Mouse (Mus musculus) midbrain, embryonic 14.5 days (tissue): ENCODE data around the gene Sucnr1. TPM values are rescaled to one million over a fixed set of nuclear protein-coding genes. Genes with fewer than 3 reads are reported as not detected.
"Not testable (repeated sequence)": the region's sequence is repeated elsewhere in the genome, so short reads cannot be mapped to it uniquely, and the experiment has no call there.

Source experiments
- ATAC-seq: fragments of 200-750 bp; cut with Nextera tagmentation; 2 replicates; pipeline ENCODE4 v1.8.0; 2017; ENCODE audit warnings: moderate number of reproducible peaks, moderate library complexity; ENCODE audit not compliant: low FRiP score, low TSS enrichment
- DNase-seq: peaks from one replicate; pipeline ENCODE4 v3.0.0-alpha.2; 2015
- H3K27ac ChIP-seq: fragments of 300-500 bp; sonication (generic); replicated peaks from 2 replicates; pipeline ENCODE4 v1.5.1; 2014; ENCODE audit warnings: mild to moderate bottlenecking, low read depth, low read length, moderate library complexity
- H3K27me3 ChIP-seq: fragments of 300-500 bp; sonication (generic); 2 replicates; pipeline ENCODE4 v1.6.1; 2014; ENCODE audit warnings: low read length, control low read depth, mixed read lengths; ENCODE audit not compliant: control insufficient read depth, insufficient read depth
- H3K36me3 ChIP-seq: fragments of 300-500 bp; sonication (generic); 2 replicates; pipeline ENCODE4 v1.6.1; 2014; ENCODE audit warnings: low read length, control low read depth; ENCODE audit not compliant: control insufficient read depth, insufficient read depth
- H3K4me1 ChIP-seq: fragments of 300-500 bp; sonication (generic); 2 replicates; pipeline ENCODE4 v1.6.1; 2014; ENCODE audit warnings: mild to moderate bottlenecking, antibody characterized with exemption, low read length, control low read depth; ENCODE audit not compliant: control insufficient read depth, insufficient read depth
- H3K4me2 ChIP-seq: fragments of 300-500 bp; sonication (generic); 2 replicates; pipeline ENCODE4 v1.6.1; 2014; ENCODE audit warnings: mild to moderate bottlenecking, low read length, moderate library complexity
- H3K4me3 ChIP-seq: fragments of 300-500 bp; sonication (generic); replicated peaks from 2 replicates; pipeline ENCODE4 v1.5.1; 2014; ENCODE audit warnings: low read depth, low read length
- H3K9ac ChIP-seq: fragments of 300-500 bp; sonication (generic); replicated peaks from 2 replicates; pipeline ENCODE4 v1.6.1; 2014; ENCODE audit warnings: mild to moderate bottlenecking, low read length, moderate library complexity
- H3K9me3 ChIP-seq: fragments of 300-500 bp; sonication (generic); 2 replicates; pipeline ENCODE4 v1.6.1; 2016; ENCODE audit warnings: low read length, control low read depth, mixed read lengths; ENCODE audit not compliant: control insufficient read depth
- WGBS: fragments of 180-500 bp; shearing (Covaris S2); extraction: QIAGEN DNeasy Blood & Tissue Kit; methylation state at CpG from one replicate; pipeline ENCODE4 v1.1.7; 2014; 5-methylcytosine and 5-hydroxymethylcytosine counted together
- polyA plus RNA-seq: library from polyadenylated mRNA; unstranded; fragments of >200 nt; fragmentation: Nextera tagmentation; extraction: Ambion mirVana; gene quantifications from 2 replicates; pipeline ENCODE4 v1.2.1, GENCODE M21; 2014

Sucnr1 gene
- polyA plus RNA-seq, 1 experiment from 2014 or later = not detected

DNA sequence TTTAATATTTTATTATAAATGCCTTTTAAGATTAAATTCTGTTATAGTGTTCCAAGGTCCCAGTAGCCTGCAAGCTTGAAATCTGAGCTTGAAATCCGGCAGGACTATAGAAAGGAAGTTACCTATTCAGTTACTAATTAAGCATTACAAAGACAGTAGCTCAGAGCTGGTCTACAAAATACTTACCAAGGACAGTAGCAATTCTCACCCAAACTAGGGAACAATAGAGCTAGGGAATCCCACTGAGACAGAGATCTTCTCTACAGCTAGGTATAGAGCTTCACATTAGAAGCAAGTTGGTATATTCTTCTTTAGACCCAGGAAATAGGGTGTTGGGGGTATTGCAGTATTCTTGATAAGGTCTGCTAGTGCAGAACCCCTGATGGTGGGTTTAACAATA lies 24.8 kb downstream of the Sucnr1 start:
- not testable (repeated sequence) for ATAC-seq, H3K36me3 ChIP-seq, H3K4me1 ChIP-seq, H3K9me3 ChIP-seq, H3K27ac ChIP-seq, H3K9ac ChIP-seq, H3K27me3 ChIP-seq, H3K4me3 ChIP-seq, DNase-seq, H3K4me2 ChIP-seq
- 56% methylated on average over 1 of the region's 1 CpGs for WGBS

DNA sequence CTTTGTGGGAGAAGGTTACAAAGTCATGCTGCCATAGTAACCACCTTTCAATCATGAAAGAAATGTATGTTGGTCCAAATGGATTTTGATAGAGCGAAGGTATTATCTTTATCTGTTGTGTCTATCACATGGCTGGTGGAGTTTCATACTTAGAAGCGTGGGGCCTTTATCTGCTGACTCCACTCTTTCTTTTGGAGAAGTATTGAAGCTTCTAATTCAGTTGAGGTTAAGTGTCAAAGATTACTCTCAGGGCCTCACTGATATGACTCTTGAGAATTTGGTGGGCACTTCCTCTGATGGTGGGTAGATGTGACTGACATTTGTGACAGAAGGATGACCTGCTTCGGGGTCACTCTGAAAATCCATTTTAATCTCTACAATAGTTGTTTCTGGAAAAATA lies 26.1 kb downstream of the Sucnr1 start:
- ATAC-seq = no peak
- H3K4me2 ChIP-seq = no peak overlapping the region
- 85% methylated on average over 3 of the region's 3 CpGs for WGBS

DNA sequence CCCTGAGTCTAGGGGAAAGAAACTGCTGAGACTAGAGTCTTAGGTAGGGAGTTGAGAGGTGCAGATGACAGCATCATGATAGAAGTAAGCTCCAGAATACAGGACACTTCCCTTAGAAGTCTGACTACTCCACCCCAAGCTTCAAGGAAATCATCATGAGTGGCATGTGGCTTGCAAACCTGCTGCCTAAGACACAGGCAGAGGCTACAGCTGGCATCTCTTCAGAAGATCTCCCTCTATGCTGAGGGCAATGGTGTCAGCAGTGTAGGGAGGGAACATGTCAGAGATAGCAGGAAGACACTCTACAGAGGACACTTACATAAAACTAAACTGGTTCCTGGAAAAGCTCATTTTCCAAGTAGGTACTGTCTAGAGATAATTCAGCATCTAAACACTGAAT lies 27.1 kb downstream of the Sucnr1 start:
- Histone ChIP-seq H3K27me3 (no peaks in the 10 kb centered on the region), H3K4me2 (no peak overlapping the region), H3K4me3 (no peak overlapping the region), H3K9ac (no peak overlapping the region), H3K4me1 (no peaks in the 10 kb centered on the region), H3K36me3 (no peaks in the 10 kb centered on the region), H3K27ac (no peak overlapping the region), H3K9me3 (no peaks in the 10 kb centered on the region)
- ATAC-seq (no peak), DNase-seq (no peak)

More for the DNA sequence above, 26.1 kb downstream of the Sucnr1 start:
- DNase-seq = no peak
- no peak overlapping the region for H3K4me3 ChIP-seq
- no peaks in the 10 kb centered on the region for H3K36me3 ChIP-seq
- H3K9ac ChIP-seq = no peak overlapping the region
- H3K9me3 ChIP-seq = no peaks in the 10 kb centered on the region
- no peak overlapping the region for H3K27ac ChIP-seq
- no peaks in the 10 kb centered on the region for H3K27me3 ChIP-seq
- H3K4me1 ChIP-seq = no peaks in the 10 kb centered on the region

DNA sequence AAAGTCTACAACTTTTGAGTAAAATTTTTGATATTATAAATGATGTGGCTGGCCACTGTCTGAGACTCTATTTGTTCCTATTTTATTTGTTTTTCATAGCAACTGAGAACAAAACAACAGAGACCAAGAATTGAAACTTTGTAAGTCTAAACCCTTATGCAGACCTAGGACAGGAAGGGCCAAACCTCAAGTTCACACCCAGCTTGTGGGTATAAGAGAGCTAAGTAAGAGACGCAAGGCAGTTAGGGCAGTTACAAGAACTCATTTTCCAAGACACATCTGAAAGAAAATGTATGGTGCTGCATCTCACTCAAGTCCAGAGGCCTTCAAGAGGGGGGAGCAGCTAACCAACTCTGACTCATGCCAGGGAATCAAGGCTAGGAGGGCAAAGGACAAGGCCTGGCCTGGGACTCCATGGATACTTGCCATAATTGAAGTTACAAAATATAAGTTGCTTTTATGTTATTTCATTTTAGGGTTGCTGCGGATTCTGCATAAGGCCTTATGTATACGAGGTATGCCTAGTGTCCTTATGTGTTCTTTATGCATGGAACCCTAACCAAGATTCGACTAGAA lies 29.6 kb downstream of the Sucnr1 start:
- Histone ChIP-seq H3K9me3 (no peaks in the 10 kb centered on the region), H3K9ac (no peak overlapping the region), H3K27ac (no peak overlapping the region), H3K27me3 (no peaks in the 10 kb centered on the region), H3K4me2 (no peak overlapping the region), H3K4me3 (no peak overlapping the region), H3K36me3 (no peaks in the 10 kb centered on the region), H3K4me1 (no peaks in the 10 kb centered on the region)
- ATAC-seq (no peak), DNase-seq (no peak)
- WGBS = 88% methylated on average over 4 of the region's 4 CpGs

DNA sequence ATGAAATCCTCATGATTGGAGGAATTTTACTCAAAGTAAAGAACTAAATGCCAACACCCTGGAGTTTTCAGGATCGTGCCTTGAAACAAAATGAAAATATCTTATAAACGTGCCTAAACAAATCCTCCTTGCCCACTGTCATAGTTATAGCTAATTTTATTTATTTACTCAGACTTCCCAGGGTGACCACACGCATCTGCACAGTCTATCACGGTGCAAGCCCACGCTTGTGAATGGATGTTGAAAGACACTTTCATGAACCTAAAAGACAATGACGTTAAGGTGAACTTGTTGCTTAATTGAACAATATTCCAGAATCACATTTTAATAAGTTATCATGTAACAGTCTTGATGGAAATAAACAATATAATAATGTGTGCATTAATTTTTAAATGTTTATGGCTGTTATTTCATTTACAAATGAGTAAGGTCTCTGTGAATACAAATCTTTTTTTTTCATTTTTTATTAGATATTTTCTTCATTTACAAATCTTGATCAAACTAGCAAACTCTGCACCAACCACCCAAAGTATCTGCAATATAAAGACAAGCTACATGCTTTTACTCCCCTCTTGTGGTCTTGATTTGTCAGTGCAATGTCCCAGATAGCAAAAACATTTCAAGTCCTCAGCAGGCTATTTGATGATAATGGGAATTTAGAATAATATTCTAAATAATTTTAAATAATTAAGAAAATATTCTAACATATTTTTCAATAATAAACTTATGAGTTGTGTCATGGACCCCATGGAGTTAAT lies 30.4 kb downstream of the Sucnr1 start:
- WGBS = 86% methylated on average over 6 of the region's 6 CpGs

DNA sequence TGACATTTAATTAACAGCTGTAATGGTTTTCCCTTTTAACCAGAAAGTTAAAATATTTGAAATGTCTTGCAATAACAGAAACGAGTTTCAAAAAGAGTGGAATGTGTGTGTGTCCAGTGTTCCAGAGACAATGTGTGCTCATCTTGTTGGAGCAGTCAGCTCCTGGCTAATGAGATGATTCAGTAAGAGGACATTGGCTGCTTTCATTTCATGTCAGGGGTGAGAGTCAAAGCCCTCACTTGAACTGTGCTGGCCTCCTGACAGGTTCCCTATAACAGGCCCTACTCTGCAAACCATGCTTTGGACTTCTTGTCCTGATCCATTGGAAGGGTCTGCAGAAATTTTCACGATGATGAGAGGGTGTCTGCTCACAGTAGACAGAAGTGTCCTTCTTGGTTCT lies 32.9 kb downstream of the Sucnr1 start:
- ATAC-seq (no peak), DNase-seq (no peak)
- no peaks in the 10 kb centered on the region for H3K9me3 ChIP-seq
- WGBS = 58% methylated on average over 2 of the region's 2 CpGs
- H3K36me3 ChIP-seq = no peaks in the 10 kb centered on the region
- no peak overlapping the region for H3K27ac ChIP-seq
- no peak overlapping the region for H3K4me3 ChIP-seq
- no peak overlapping the region for H3K4me2 ChIP-seq
- no peaks in the 10 kb centered on the region for H3K4me1 ChIP-seq
- H3K9ac ChIP-seq = no peak overlapping the region
- H3K27me3 ChIP-seq = no peaks in the 10 kb centered on the region

More for the DNA sequence above, 30.4 kb downstream of the Sucnr1 start:
- Histone ChIP-seq H3K9ac (no peak overlapping the region), H3K4me3 (no peak overlapping the region), H3K4me1 (no peaks in the 10 kb centered on the region), H3K4me2 (no peak overlapping the region), H3K27ac (no peak overlapping the region), H3K27me3 (no peaks in the 10 kb centered on the region), H3K36me3 (no peaks in the 10 kb centered on the region), H3K9me3 (no peaks in the 10 kb centered on the region)
- peak; percentile 67 for ATAC-seq
- DNase-seq = peak; percentile 83

DNA sequence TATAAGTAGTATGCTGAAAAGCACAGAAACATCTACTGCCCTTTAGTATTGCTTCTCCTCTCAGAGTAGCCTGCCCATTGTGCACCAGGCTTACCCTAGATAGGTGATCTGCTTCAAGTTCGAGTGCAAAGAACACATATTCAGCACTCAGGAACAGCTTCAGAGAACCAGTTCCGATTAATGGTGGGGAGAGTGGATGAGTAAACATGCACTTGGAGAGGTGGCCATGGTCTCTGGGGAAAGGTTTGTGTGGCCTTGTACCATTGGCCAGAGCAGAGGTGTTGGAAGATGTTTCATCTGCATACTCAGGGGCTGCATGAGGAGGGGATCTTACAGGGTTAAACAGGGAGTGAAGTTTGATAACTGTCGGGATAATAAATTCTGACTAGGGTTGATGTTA lies 39.8 kb downstream of the Sucnr1 start:
- Histone ChIP-seq H3K9ac (no peak overlapping the region), H3K36me3 (no peaks in the 10 kb centered on the region), H3K27ac (no peak overlapping the region), H3K9me3 (no peaks in the 10 kb centered on the region), H3K4me2 (no peak overlapping the region), H3K4me1 (no peaks in the 10 kb centered on the region), H3K4me3 (no peak overlapping the region), H3K27me3 (no peaks in the 10 kb centered on the region)
- DNase-seq (no peak), ATAC-seq (no peak)
- WGBS = 87% methylated on average over 3 of the region's 3 CpGs

DNA sequence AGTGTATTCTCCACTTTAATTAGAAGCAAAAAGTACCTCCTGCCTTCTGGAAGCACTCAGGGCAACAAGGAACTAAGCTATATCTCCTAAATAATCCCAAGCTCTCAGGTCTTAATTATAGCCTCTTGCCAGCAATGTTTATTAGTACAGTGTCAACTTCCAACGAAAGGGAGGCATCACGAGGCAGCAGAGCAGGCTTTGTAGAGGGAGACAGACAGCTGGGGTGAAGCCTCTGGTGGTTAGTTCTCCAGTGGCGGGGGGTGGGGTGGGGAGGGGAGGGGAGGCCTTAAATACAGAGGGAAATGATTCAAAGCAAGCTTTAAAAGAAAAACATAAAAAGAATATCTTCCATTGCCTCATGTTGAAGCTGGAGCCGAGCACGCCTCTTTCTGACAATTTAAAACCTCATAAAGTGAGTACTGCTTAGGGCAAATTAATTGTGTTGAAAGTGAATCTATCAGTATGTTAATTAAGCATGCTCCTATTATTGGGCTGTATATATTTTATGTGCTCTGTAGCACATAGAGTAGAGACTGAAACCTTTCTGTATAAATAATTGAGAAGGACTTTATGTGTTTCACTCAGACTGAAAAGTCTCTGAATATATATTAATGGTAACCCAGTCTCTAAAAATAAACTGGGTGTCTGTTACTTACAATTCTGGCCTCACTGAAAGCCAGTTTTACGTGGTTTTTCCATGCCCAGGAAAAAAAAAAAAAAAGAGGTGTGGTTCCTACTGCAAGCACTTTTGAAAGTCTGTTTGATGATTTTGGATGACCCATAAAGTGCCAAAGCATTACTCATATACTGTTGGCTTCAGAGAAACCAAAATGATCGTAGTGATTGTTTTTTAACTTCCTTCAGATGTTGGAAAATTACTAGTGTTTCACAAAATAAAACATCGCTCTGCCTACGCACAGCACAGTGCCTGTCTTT lies 42.5 kb downstream of the Sucnr1 start:
- Histone ChIP-seq H3K4me3 (no peak overlapping the region), H3K4me2 (no peak overlapping the region), H3K36me3 (no peaks in the 10 kb centered on the region), H3K9ac (no peak overlapping the region), H3K27ac (no peak overlapping the region), H3K4me1 (no peaks in the 10 kb centered on the region), H3K9me3 (no peaks in the 10 kb centered on the region), H3K27me3 (no peaks in the 10 kb centered on the region)
- DNase-seq = peak; percentile 27
- 67% methylated on average over 9 of the region's 9 CpGs for WGBS
- ATAC-seq = peak; percentile 11; the same call in 1 of the 2 replicates
